Mouse (Mus musculus) midbrain, embryonic 10.5 days (tissue): ENCODE measurements around the gene Zfp553. TPM values are rescaled to one million over a fixed set of nuclear protein-coding genes. Genes with fewer than 3 reads are reported as not detected.
A peak's percentile ranks its signal among the peaks of the same experiment; 100 is the strongest.

ENCODE experiments used
- DNase-seq: peaks from one replicate; pipeline ENCODE4 v3.0.0-alpha.2; 2017; ENCODE audit warnings: low spot score
- H3K27ac ChIP-seq: fragments of 300-500 bp; sonication (generic); replicated peaks from 2 replicates; pipeline ENCODE4 v1.5.1; 2016; ENCODE audit warnings: mild to moderate bottlenecking
- H3K27me3 ChIP-seq: fragments of 300-500 bp; sonication (generic); 2 replicates; pipeline ENCODE4 v1.6.1; 2016; ENCODE audit warnings: low read depth, mild to moderate bottlenecking; ENCODE audit not compliant: poor library complexity, severe bottlenecking
- H3K36me3 ChIP-seq: fragments of 300-500 bp; sonication (generic); 2 replicates; pipeline ENCODE4 v1.6.1; 2016; ENCODE audit warnings: mild to moderate bottlenecking, moderate library complexity
- H3K4me1 ChIP-seq: fragments of 300-500 bp; sonication (generic); 2 replicates; pipeline ENCODE4 v1.6.1; 2016
- H3K4me3 ChIP-seq: fragments of 300-500 bp; sonication (generic); 2 replicates; pipeline ENCODE4 v1.5.1; 2016; ENCODE audit warnings: mild to moderate bottlenecking, moderate library complexity
- H3K9me3 ChIP-seq: fragments of 300-500 bp; sonication (generic); replicated peaks from 2 replicates; pipeline ENCODE4 v1.6.1; 2016; ENCODE audit warnings: mild to moderate bottlenecking
- WGBS: fragments of 180-500 bp; shearing (Covaris S2); methylation state at CpG from one replicate; pipeline ENCODE4 v1.1.7; 2016; 5-methylcytosine and 5-hydroxymethylcytosine counted together
- polyA plus RNA-seq: library from polyadenylated mRNA; unstranded; fragments of >200 nt; fragmentation: Nextera tagmentation; extraction: Ambion mirVana; gene quantifications from 2 replicates; pipeline ENCODE4 v1.2.1, GENCODE M21; 2016

Zfp553 gene
- polyA plus RNA-seq, 1 experiment from 2014 or later = 75.4 TPM

GRCm38 (mm10) chr7:127253341-127253740 lies 20.5 kb downstream of the Zfp553 start:
- 84% methylated on average over 6 of the region's 6 CpGs for WGBS
- Histone ChIP-seq H3K27ac (peak overlapping the region; percentile 88), H3K4me1 (peaks cover 20% of the 10 kb centered on the region), H3K27me3 (no peaks in the 10 kb centered on the region), H3K36me3 (peaks cover 60% of the 10 kb centered on the region), H3K9me3 (no peaks in the 10 kb centered on the region), H3K4me3 (peak overlapping the region; percentile 63)
- no peak for DNase-seq

- Histone ChIP-seq H3K9me3 (no peaks in the 10 kb centered on the region), H3K27me3 (no peaks in the 10 kb centered on the region), H3K36me3 (peaks cover 62% of the 10 kb centered on the region), H3K4me1 (peaks cover 26% of the 10 kb centered on the region), H3K27ac (peak overlapping the region; percentile 88), H3K4me3 (peak overlapping the region; percentile 63)
- DNase-seq = peak; percentile 94
- 2% methylated on average over 136 of the region's 136 CpGs for WGBS
Measured at GRCm38 (mm10) chr7:127253821-127254769, 21.2 kb downstream of the Zfp553 start.

- H3K9me3 ChIP-seq = no peaks in the 10 kb centered on the region
- peaks cover 35% of the 10 kb centered on the region for H3K4me1 ChIP-seq
- peak overlapping the region; percentile 88 for H3K27ac ChIP-seq
- WGBS = 37% methylated on average over 4 of the region's 4 CpGs
- DNase-seq = no peak
- peaks cover 54% of the 10 kb centered on the region for H3K36me3 ChIP-seq
- peak overlapping the region; percentile 63 for H3K4me3 ChIP-seq
- H3K27me3 ChIP-seq = no peaks in the 10 kb centered on the region
Measured at GRCm38 (mm10) chr7:127255008-127255407, 22.1 kb downstream of the Zfp553 start.

GRCm38 (mm10) chr7:127255965-127256364 lies 23.1 kb downstream of the Zfp553 start:
- H3K36me3 ChIP-seq = peaks cover 52% of the 10 kb centered on the region
- WGBS = 88% methylated on average over 2 of the region's 2 CpGs

GRCm38 (mm10) chr7:127256518-127256917 lies 23.7 kb downstream of the Zfp553 start:
- Histone ChIP-seq H3K9me3 (no peaks in the 10 kb centered on the region), H3K27me3 (no peaks in the 10 kb centered on the region), H3K4me3 (no peak overlapping the region), H3K4me1 (peaks cover 44% of the 10 kb centered on the region), H3K27ac (no peak overlapping the region), H3K36me3 (peaks cover 48% of the 10 kb centered on the region)
- DNase-seq = no peak
- WGBS = 89% methylated on average over 5 of the region's 5 CpGs

More at GRCm38 (mm10) chr7:127255965-127256364, 23.1 kb downstream of the Zfp553 start:
- Histone ChIP-seq H3K27me3 (no peaks in the 10 kb centered on the region), H3K4me1 (peaks cover 40% of the 10 kb centered on the region), H3K4me3 (no peak overlapping the region), H3K9me3 (no peaks in the 10 kb centered on the region), H3K27ac (no peak overlapping the region)
- no peak for DNase-seq

GRCm38 (mm10) chr7:127259186-127259905 lies 26.5 kb downstream of the Zfp553 start:
- WGBS = 78% methylated on average over 8 of the region's 8 CpGs
- no peaks in the 10 kb centered on the region for H3K9me3 ChIP-seq
- DNase-seq = no peak
- H3K4me3 ChIP-seq = peak overlapping the region; percentile 67
- peaks cover 35% of the 10 kb centered on the region for H3K4me1 ChIP-seq
- H3K36me3 ChIP-seq = peaks cover 40% of the 10 kb centered on the region
- no peak overlapping the region for H3K27ac ChIP-seq
- no peaks in the 10 kb centered on the region for H3K27me3 ChIP-seq

- H3K4me1 ChIP-seq = peaks cover 24% of the 10 kb centered on the region
- H3K9me3 ChIP-seq = no peaks in the 10 kb centered on the region
- H3K27ac ChIP-seq = peak within 1 kb of the TSS; percentile 89
- H3K4me3 ChIP-seq = peak within 1 kb of the TSS; percentile 67
- H3K36me3 ChIP-seq = peaks cover 37% of the 10 kb centered on the region
- WGBS = under 1% methylated on average over 50 of the region's 50 CpGs
- peak; percentile 98 for DNase-seq
- no peaks in the 10 kb centered on the region for H3K27me3 ChIP-seq
Measured at GRCm38 (mm10) chr7:127260309-127261111, 27.6 kb downstream of the Zfp553 start, which contains the start of gene Dctpp1. Gene Dctpp1 (minus strand): TSS chr7:127260709.

GRCm38 (mm10) chr7:127262218-127262961 lies 29.5 kb downstream of the Zfp553 start:
- no peaks in the 10 kb centered on the region for H3K9me3 ChIP-seq
- DNase-seq = no peak
- WGBS = 86% methylated on average over 10 of the region's 10 CpGs

GRCm38 (mm10) chr7:127263526-127263925 lies 30.7 kb downstream of the Zfp553 start:
- Histone ChIP-seq H3K9me3 (0 out of 2 replicates have a peak, but pooled peaks cover 4% of the 10 kb centered on the region), H3K4me1 (peaks cover 24% of the 10 kb centered on the region), H3K4me3 (no peak overlapping the region), H3K27me3 (no peaks in the 10 kb centered on the region), H3K27ac (no peak overlapping the region), H3K36me3 (peaks cover 10% of the 10 kb centered on the region)
- DNase-seq = no peak
- WGBS = 93% methylated on average over 3 of the region's 3 CpGs

More at GRCm38 (mm10) chr7:127262218-127262961, 29.5 kb downstream of the Zfp553 start:
- no peaks in the 10 kb centered on the region for H3K27me3 ChIP-seq
- H3K36me3 ChIP-seq = peaks cover 19% of the 10 kb centered on the region
- H3K4me3 ChIP-seq = no peak overlapping the region
- peaks cover 24% of the 10 kb centered on the region for H3K4me1 ChIP-seq
- H3K27ac ChIP-seq = no peak overlapping the region

- Histone ChIP-seq H3K27me3 (no peaks in the 10 kb centered on the region), H3K36me3 (peaks cover 44% of the 10 kb centered on the region), H3K9me3 (peaks cover 5% of the 10 kb centered on the region; the same call in 1 of the 2 replicates), H3K4me1 (peaks cover 20% of the 10 kb centered on the region), H3K4me3 (no peak overlapping the region), H3K27ac (no peak overlapping the region)
- no peak for DNase-seq
- WGBS = 94% methylated on average over 2 of the region's 2 CpGs
Measured at GRCm38 (mm10) chr7:127270256-127270655, 37.4 kb downstream of the Zfp553 start.

- Histone ChIP-seq H3K36me3 (peaks cover 44% of the 10 kb centered on the region), H3K4me3 (no peak overlapping the region), H3K27ac (no peak overlapping the region), H3K4me1 (peaks cover 20% of the 10 kb centered on the region), H3K27me3 (no peaks in the 10 kb centered on the region), H3K9me3 (peaks cover 5% of the 10 kb centered on the region; the same call in 1 of the 2 replicates)
- DNase-seq = no peak
- WGBS = 89% methylated on average over 5 of the region's 5 CpGs
Measured at GRCm38 (mm10) chr7:127270666-127271065, 37.8 kb downstream of the Zfp553 start.
